Mouse (Mus musculus): ENCODE results near the gene Sspo.

DNA sequence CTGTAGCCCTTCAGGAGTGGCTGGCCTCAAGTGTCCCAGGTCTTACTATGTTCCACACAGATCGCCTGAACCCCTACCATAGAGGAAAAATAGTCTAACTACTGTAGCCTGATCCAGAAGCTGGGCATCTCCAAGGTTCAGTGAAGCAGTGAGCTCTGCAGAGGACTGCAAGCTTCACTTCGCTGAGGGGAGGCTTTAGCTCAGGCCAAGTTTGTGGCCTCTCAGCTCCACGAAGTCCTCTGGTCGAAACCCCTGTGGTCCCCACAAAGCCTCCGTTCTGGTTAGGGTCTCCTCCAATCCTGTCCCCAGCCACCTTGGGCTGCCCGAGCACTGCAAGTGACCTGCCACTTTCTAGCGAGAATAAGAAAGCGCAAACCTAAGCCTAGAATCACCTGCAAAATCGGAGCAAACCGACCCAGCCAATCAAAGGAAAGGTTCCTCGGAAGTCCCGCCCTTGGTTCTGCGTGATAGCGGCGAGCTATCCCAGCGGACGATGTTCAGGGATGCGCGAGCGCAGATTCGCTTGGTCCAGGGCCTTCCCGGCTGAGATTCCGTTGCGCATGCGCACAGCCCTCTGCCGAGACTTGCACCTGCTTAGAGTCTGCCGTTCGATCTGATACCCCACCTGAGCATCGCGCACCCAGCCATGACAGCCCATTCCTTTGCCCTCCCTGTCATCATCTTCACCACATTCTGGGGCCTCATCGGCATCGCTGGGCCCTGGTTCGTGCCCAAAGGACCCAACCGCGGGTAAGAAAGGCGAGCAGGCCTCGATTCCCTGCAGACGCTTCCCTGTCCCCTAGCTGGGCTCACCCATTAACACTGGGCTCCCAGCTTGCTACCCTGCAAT, 89.3 kb downstream of the Sspo start, which contains the start of gene Atp6v0e2:
- TF ChIP-seq GATA1 (IDR thresholded peaks at IDR 0.05; ENCODE audit: low read length) (no peak), TAL1 (IDR thresholded peaks at IDR 0.05; ENCODE audit: low read length) (no peak)
